ENCODE assay signal across 1 mouse cellular context in genomic region chr11:107012324-107013017, GRCm38 (mm10).
TF ChIP-seq lines count a peak whose summit lies in the region.

No protein-coding gene starts in this region.

TF ChIP-seq in MEL, 35 proteins besides CTCF, POLR2A, EP300 and RAD21 (continued from another document):
- TF ChIP-seq BHLHE40 (IDR thresholded peaks at IDR 0.05; ENCODE audit: borderline replicate concordance, low read depth, low read length): no peak
- no peak for TF ChIP-seq UBTF (IDR thresholded peaks at IDR 0.05; ENCODE audit: borderline replicate concordance, insufficient read depth, low read depth, low read length)
- TF ChIP-seq GABPA (IDR thresholded peaks at IDR 0.05; ENCODE audit: low read depth, low read length): no peak
